Mouse (Mus musculus) macrophage (primary cell): ENCODE results near the gene Kif3b. TPM values are rescaled to one million over a fixed set of nuclear protein-coding genes. Genes with fewer than 3 reads are reported as not detected.
A peak's percentile ranks its signal among the peaks of the same experiment; 100 is the strongest.
"Not testable (repeated sequence)": the region's sequence is repeated elsewhere in the genome, so short reads cannot be mapped to it uniquely, and the experiment has no call there.

Experiments
- H3K27ac ChIP-seq: fragments of 350-480 bp; formaldehyde crosslinking; 2 replicates; pipeline ENCODE4 v1.9.0; 2021
- H3K36me3 ChIP-seq: fragments of 350-480 bp; formaldehyde crosslinking; 2 replicates; pipeline ENCODE4 v1.9.0; 2021; ENCODE audit errors: inconsistent target
- H3K4me3 ChIP-seq: fragments of 350-480 bp; formaldehyde crosslinking; 2 replicates; pipeline ENCODE4 v1.9.0; 2021; ENCODE audit errors: inconsistent target
- H3K79me2 ChIP-seq: fragments of 350-480 bp; formaldehyde crosslinking; 2 replicates; pipeline ENCODE4 v1.9.0; 2021; ENCODE audit errors: inconsistent target
- WGBS: methylation state at CpG from one replicate; pipeline ENCODE4 v1.1.7; 2026; ENCODE audit warnings: inconsistent platforms; ENCODE audit not compliant: missing documents; 5-methylcytosine and 5-hydroxymethylcytosine counted together
- polyA plus RNA-seq: library from polyadenylated mRNA; stranded (reverse); fragments of 250-400 nt; gene quantifications from 3 replicates; pipeline ENCODE4 v1.2.4, GENCODE M21; 2018; ENCODE audit warnings: inconsistent platforms

Gene Kif3b
- polyA plus RNA-seq, 1 experiment from 2014 or later, result 32.8 TPM

DNA sequence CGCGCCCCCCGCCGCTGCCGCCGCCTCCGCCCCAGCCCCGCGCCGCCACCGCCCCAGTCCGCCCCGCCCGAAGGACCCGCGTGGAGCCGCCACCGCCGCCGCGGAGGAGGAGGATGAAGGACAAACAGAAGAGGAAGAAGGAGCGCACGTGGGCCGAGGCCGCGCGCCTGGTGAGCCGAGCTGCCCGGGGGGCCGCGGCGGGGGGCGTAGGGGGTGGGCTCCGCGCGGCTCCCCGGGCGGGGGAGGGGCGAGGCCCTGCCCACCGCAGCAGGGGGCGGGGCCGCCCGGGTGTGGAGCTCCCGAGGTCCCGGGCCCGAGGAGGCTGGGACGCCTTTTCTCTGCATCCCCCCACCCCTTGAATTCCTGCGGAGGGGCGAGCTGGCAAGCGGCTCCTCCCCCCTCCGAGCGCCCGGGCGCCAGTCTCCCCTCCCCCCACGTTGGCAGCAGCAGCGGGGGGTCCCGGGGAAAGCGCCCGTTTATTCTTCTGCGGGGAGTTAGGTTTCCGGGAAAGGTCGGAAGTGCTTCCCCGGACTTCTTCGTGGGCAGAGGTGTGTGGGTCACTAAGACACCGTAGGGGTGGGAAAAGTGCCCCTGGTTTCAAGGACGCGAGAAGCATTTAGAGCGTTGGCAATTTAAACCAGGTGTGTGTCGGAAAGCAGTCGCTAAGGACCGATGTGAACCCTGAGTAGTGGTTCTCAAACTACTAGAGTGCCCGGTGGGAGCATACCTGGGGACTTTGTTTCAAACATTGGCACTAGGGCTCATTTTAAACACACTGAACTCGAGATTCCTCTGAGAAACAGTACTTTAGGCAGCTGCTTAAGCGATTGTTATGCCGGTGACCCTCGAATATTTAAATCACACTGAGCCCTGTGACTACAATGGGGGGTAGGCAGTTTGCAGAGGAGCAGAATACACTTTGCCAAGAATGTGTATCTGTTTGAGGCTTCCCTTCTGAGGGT lies 55.3 kb downstream of the Kif3b start:
- Histone ChIP-seq H3K79me2 (peaks cover 48% of the 10 kb centered on the region), H3K4me3 (peak overlapping the region; percentile 82), H3K27ac (peak overlapping the region; percentile 76), H3K36me3 (no peaks in the 10 kb centered on the region)
- WGBS, result under 1% methylated on average over 29 of the region's 76 CpGs

DNA sequence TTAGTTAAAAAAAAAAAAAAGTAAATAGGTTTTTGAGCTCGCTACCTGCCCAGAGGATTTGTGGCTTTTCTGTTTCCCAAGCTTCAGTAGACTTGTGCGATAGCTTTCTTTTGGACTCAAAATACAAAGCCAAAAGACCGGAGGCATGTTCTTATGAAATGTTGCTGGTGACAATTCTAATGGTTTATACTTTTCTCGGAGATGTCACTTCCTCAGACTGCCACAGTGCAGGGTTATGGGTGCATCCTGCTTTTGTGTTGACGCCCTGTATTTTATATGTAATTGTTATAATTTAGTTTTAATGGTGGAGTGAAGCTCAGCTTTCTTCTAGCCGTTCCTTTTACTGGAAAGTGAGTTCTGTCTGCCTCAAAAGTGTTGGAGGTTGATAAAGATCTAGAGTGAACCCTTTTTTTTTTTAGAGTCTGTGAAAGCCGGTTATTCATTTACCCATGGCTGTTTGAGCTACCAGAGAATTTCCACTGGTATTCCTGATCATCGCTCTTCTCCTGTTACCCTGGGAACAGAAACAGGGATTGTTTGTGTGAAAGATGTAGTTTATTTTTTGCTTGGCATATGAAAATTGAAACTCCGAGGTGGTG lies 56.1 kb downstream of the Kif3b start:
- peak overlapping the region; percentile 76 for H3K27ac ChIP-seq
- H3K79me2 ChIP-seq, result peaks cover 56% of the 10 kb centered on the region
- WGBS, result 3% methylated on average over 9 of the region's 9 CpGs
- peak overlapping the region; percentile 82 for H3K4me3 ChIP-seq
- no peaks in the 10 kb centered on the region for H3K36me3 ChIP-seq

DNA sequence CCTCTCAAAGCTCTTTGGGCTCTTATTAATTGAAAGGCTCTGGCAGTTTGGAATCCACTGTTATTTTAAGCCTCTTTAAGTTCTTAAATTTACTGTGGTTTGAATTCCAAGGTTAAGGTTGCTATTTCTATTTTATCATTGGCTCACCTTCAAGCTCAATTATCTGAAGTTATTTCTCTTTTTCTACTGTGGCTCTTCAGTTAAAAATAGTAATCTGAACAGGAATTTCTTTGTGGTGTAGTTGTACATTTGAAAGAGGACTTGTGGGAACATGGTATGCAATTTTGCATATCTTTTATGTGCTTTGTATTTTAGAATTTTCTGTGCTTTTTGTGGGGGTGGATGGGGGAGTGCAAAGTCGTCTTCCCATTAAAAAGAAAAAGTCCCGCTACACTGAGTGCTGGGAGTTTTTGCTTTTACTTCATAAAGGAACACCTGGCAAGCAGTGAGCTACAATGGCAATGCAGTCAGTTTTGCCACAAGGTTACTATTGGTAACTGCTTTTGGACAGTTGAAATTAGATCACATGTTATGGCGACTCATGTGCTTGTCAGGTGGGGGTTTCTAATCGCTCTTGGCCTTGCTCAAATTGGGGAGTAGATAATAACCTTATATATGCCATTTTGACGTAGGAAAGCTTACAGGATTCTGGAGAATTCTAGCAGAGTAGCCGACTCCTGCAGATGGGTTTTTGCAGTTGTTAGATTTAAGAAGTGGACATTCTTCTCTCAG lies 57.1 kb downstream of the Kif3b start:
- Histone ChIP-seq H3K27ac (peak overlapping the region; percentile 76), H3K4me3 (peak overlapping the region; percentile 82; the same call in 1 of the 2 replicates), H3K79me2 (peaks cover 66% of the 10 kb centered on the region), H3K36me3 (0 out of 2 replicates have a peak, but pooled peaks cover 4% of the 10 kb centered on the region)
- 63% methylated on average over 6 of the region's 6 CpGs for WGBS

DNA sequence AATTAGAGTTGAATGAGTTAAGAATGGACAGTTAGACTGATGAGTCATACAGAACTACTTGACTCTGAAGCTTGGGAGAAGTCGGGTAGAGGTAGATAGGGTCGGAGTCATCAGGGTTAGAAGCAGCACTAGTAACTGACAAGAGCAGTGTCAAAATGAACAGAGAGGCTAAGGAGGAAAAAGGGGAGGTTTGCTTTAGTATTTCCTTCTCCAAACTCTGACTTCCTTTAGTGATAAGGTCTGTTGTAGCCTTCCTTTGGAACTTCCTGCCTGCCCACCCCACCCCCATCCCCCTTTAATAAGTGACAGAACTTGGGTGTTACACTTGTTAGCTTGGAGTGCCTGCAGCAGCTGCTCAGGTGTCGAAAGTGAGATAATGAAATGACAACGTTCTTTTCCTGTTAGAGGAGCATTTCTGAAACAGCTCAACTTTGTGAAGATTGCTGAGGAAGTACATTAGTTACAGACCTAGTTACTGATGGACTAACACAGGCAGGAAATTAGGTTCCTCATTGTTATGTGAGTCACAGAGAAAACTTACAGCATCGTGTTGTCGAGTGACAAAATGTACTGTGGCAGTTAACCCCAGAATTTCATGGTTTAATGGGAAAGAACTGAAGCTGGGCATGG lies 59.5 kb downstream of the Kif3b start:
- H3K79me2 ChIP-seq, result peaks cover 90% of the 10 kb centered on the region
- peak overlapping the region; percentile 75 for H3K27ac ChIP-seq
- 1% methylated on average over 6 of the region's 6 CpGs for WGBS

DNA sequence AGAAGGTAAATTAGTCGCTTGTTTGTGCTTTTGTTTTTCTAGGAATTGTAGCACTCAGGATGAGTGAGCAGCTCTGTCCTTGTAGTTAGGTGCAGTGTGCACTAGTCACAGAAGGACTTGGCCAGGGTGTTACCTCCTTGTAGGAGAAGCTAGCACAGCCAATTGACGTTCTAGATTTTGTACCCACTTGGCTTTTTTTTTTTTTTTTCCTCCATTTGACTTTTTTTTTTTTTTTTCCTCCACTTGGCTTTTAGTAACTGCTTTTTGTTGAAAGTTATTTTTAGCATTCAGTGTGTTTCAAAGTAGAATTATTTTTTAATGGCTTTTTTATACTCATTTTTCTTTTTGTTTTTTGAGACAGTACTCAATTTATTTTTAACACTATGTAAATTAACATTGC lies 63.4 kb downstream of the Kif3b start:
- no peak overlapping the region for H3K27ac ChIP-seq
- WGBS, result 85% methylated on average over 2 of the region's 2 CpGs
- H3K36me3 ChIP-seq, result peaks cover 48% of the 10 kb centered on the region
- peaks cover 94% of the 10 kb centered on the region for H3K79me2 ChIP-seq
- no peak overlapping the region for H3K4me3 ChIP-seq

More for the DNA sequence above, 59.5 kb downstream of the Kif3b start:
- Histone ChIP-seq H3K36me3 (peaks cover 25% of the 10 kb centered on the region; the same call in 1 of the 2 replicates), H3K4me3 (peak overlapping the region; percentile 8; the same call in 1 of the 2 replicates)

DNA sequence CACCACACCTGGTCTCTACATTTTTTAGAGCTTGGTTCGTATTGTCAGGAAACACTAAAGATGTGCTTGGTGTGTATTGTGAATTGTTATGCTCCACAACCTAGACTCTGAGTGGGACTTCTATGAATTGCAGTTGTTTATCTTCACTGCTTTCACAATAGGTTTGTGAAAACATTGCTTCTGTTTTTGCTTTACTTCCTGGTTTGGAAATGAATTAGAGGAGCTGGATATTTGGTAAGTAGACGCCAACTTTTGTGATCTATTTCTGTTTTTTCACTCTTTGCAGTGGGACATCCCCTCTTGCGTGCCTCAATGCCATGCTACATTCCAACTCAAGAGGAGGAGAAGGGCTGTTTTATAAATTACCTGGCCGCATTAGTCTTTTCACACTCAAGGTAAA lies 65.6 kb downstream of the Kif3b start:
- Histone ChIP-seq H3K36me3 (peaks cover 52% of the 10 kb centered on the region), H3K27ac (no peak overlapping the region), H3K79me2 (peaks cover 97% of the 10 kb centered on the region), H3K4me3 (no peak overlapping the region)
- WGBS, result 81% methylated on average over 4 of the region's 4 CpGs

DNA sequence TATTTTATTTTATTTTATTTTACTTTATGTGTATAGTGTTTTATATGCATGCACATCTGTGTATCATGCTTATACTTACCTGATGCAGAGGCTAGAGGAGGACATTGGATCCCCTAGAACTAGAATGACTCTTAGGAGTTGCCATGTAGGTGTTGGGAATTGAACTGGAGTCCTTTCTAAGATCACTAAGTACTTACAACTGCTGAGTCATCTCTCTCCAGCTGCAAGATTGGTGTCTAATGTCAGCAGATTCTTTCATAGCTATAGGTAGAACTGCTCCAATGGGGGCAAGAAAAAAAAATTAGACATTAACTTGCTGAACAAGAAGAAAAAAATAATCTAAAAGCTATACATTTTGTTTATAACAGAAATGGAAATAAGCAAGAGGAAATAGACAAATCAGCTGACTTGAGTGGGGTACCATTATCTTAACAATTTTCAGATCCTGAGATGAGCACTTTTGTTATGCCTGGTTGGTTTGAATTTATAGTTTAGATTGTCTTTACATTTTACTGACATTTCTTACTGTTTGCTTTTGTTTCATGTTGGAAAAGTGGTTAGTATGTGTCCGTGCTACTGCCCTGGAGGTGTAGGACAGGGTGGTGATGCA lies 70.0 kb downstream of the Kif3b start:
- Histone ChIP-seq H3K27ac (no peak overlapping the region), H3K4me3 (no peak overlapping the region), H3K36me3 (peaks cover 54% of the 10 kb centered on the region; the same call in 1 of the 2 replicates), H3K79me2 (peaks cover 90% of the 10 kb centered on the region)
- WGBS, result 100% methylated on average over 1 of the region's 1 CpGs

DNA sequence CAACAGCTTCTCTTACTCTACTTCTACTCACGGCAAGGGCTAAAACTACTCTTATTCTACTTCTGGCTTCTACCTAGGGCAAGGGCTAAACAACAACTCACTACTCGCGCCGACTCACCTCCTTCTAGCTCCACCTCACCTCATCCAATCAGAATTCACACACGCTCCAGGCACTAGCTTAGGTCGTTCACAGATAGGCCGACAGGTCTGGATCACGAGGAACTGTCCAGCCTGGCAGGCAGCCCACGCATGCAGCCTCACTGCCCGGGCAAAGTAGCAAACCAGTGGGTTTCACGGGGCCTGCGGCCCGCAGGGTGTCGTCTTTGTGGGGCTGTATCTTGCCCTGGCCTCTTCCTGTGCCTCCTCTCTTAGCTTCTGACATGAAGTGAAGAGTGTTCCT lies 73.3 kb downstream of the Kif3b start:
- H3K36me3 ChIP-seq, result peaks cover 52% of the 10 kb centered on the region; the same call in 1 of the 2 replicates
- H3K79me2 ChIP-seq, result peaks cover 71% of the 10 kb centered on the region
- not testable (repeated sequence) for H3K27ac ChIP-seq, H3K4me3 ChIP-seq
- WGBS, result 95% methylated on average over 13 of the region's 14 CpGs

DNA sequence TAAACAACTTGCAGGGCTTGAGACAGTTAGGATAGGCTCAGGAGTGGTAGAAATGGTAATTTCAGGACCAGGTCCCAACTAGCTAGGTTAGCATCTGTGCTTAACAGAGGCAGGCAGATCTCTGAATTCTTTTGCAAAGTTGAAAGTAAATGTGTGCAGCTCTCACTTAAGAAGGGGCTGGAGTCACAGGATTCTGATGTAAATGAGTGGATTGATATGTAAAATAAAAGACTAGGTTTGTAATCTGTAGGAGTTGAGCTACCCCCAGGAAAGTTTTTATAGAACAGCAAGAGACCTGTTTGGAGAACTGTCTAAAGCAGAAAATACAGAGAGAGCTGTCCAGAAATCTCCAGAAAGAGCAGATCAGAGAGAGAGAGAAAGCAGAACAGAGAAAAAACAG lies 79.7 kb downstream of the Kif3b start:
- H3K36me3 ChIP-seq, result peaks cover 24% of the 10 kb centered on the region; the same call in 1 of the 2 replicates
- no peak overlapping the region for H3K4me3 ChIP-seq
- H3K27ac ChIP-seq, result no peak overlapping the region
- H3K79me2 ChIP-seq, result peaks cover 75% of the 10 kb centered on the region

DNA sequence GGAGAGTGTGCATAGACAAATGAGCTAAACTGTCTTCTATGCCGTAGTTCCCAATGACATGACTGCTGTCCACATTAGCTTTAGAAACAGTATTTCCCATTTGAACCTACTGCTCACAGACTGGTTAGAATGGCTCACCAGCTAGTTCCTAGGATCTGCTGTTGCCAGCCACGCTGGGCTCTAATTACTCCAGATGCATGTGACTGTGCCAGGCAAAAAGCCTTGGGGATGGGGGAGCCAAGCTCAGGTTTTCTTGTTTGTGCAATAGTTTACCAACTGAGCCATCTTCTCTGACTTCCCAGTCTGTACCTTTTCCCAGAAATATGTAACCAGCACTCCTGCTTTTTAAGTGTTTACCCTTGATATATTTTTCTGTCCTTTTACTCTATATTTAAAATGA lies 84.2 kb downstream of the Kif3b start:
- 0 out of 2 replicates have a peak, but pooled peaks cover 4% of the 10 kb centered on the region for H3K36me3 ChIP-seq
- peaks cover 98% of the 10 kb centered on the region for H3K79me2 ChIP-seq
- no peak overlapping the region for H3K27ac ChIP-seq
- no peak overlapping the region for H3K4me3 ChIP-seq
- WGBS, result 95% methylated on average over 2 of the region's 2 CpGs

DNA sequence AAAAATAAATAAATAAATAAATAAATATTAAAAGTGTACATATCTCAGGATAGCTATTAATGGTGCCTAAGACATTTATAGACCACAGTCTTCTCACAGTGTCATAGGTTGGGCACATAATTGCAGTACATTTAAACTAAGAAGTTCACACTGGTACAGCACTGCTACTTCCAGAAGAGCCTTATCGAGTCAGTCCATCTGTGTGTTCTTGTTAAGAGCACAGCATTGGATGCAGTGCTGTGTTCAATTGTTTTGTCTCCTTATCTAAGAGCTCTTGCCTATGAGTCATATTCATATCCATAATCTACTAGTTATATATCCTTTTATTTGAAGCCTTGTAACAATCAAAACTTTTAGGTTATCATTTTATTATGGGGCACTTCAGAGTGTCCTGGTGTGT lies 89.3 kb downstream of the Kif3b start:
- H3K36me3 ChIP-seq, result peaks cover 12% of the 10 kb centered on the region; the same call in 1 of the 2 replicates
- 100% methylated on average over 1 of the region's 1 CpGs for WGBS

More for the DNA sequence above, 89.3 kb downstream of the Kif3b start:
- no peak overlapping the region for H3K27ac ChIP-seq
- no peak overlapping the region for H3K4me3 ChIP-seq
- H3K79me2 ChIP-seq, result peaks cover 88% of the 10 kb centered on the region
